Mouse (Mus musculus) limb, embryonic 11.5 days (tissue): ENCODE data around the gene Carmil1. TPM values are rescaled to one million over a fixed set of nuclear protein-coding genes. Genes with fewer than 3 reads are reported as not detected.

Experiments
- polyA plus RNA-seq: library from polyadenylated mRNA; unstranded; fragments of >200 nt; fragmentation: Nextera tagmentation; extraction: Ambion mirVana; gene quantifications from 2 replicates; pipeline ENCODE4 v1.2.1, GENCODE M21; 2014

Carmil1 gene
- polyA plus RNA-seq, 1 experiment from 2014 or later: 29.4 TPM

Other genes with a start within 250 kb of the Carmil1 start
- 0.13 and 0.20 TPM in 2 replicates for gene Cmah, start 46.6 kb upstream of the Carmil1 start, polyA plus RNA-seq